Mouse (Mus musculus): ENCODE results near the gene Ankdd1a. TPM values are rescaled to one million over a fixed set of nuclear protein-coding genes. Genes with fewer than 3 reads are reported as not detected.

Gene Ankdd1a
- polyA plus RNA-seq (2017; shearing (Covaris generic)) = not detected

GRCm38 (mm10) chr9:65519807-65520504, at the start of gene Ankdd1a:
TSS of gene Ankdd1a (minus strand) at chr9:65520193.
- no peak for ATAC-seq

GRCm38 (mm10) chr9:65569491-65569971, 49.5 kb upstream of the Ankdd1a start:
- ATAC-seq = no peak

GRCm38 (mm10) chr9:65568787-65569186, 48.8 kb upstream of the Ankdd1a start:
- no peak for ATAC-seq

- no peak for ATAC-seq
Measured at GRCm38 (mm10) chr9:65564698-65565097, 44.7 kb upstream of the Ankdd1a start.

- no peak for ATAC-seq
Measured at GRCm38 (mm10) chr9:65563073-65563472, 43.1 kb upstream of the Ankdd1a start.

- ATAC-seq = no peak
Measured at GRCm38 (mm10) chr9:65562081-65562506, 42.1 kb upstream of the Ankdd1a start.

- ATAC-seq = no peak
Measured at GRCm38 (mm10) chr9:65561016-65561415, 41.0 kb upstream of the Ankdd1a start.

- ATAC-seq = no peak
Measured at GRCm38 (mm10) chr9:65558806-65559205, 38.8 kb upstream of the Ankdd1a start.

GRCm38 (mm10) chr9:65556979-65557378, 37.0 kb upstream of the Ankdd1a start:
- ATAC-seq = no peak

- ATAC-seq = no peak
Measured at GRCm38 (mm10) chr9:65556349-65556748, 36.4 kb upstream of the Ankdd1a start.

GRCm38 (mm10) chr9:65555621-65556020, 35.6 kb upstream of the Ankdd1a start:
- ATAC-seq = no peak

- ATAC-seq = no peak
Measured at GRCm38 (mm10) chr9:65555001-65555405, 35.0 kb upstream of the Ankdd1a start.

- no peak for ATAC-seq
Measured at GRCm38 (mm10) chr9:65552711-65553110, 32.7 kb upstream of the Ankdd1a start.

- peak; percentile 3 for ATAC-seq
Measured at GRCm38 (mm10) chr9:65552141-65552540, 32.1 kb upstream of the Ankdd1a start.

GRCm38 (mm10) chr9:65551035-65551434, 31.0 kb upstream of the Ankdd1a start:
- peak; percentile 77 for ATAC-seq

GRCm38 (mm10) chr9:65550079-65550831, 30.3 kb upstream of the Ankdd1a start:
- ATAC-seq = no peak

- peak; percentile 37 for ATAC-seq
Measured at GRCm38 (mm10) chr9:65549643-65550042, 29.6 kb upstream of the Ankdd1a start.

GRCm38 (mm10) chr9:65549139-65549538, 29.1 kb upstream of the Ankdd1a start:
- no peak for ATAC-seq

GRCm38 (mm10) chr9:65548311-65548710, 28.3 kb upstream of the Ankdd1a start:
- no peak for ATAC-seq

GRCm38 (mm10) chr9:65547844-65548243, 27.9 kb upstream of the Ankdd1a start:
- no peak for ATAC-seq

GRCm38 (mm10) chr9:65547111-65547510, 27.1 kb upstream of the Ankdd1a start:
- ATAC-seq = no peak

GRCm38 (mm10) chr9:65546413-65546695, 26.4 kb upstream of the Ankdd1a start:
- ATAC-seq = no peak

GRCm38 (mm10) chr9:65545635-65546412, 25.8 kb upstream of the Ankdd1a start:
- no peak for ATAC-seq
